Mouse (Mus musculus) lung, postnatal 25 days (tissue): ENCODE measurements around the gene Clasp2.
"Not testable (repeated sequence)": the region's sequence is repeated elsewhere in the genome, so short reads cannot be mapped to it uniquely, and the experiment has no call there.

Source experiments
- DNase-seq: peaks from one replicate; pipeline ENCODE4 v3.0.0; 2022; ENCODE audit warnings: low spot score

Clasp2 gene

GRCm38 (mm10) chr9:113755888-113756719, 14.8 kb downstream of the Clasp2 start:
- no peak for DNase-seq

DNA sequence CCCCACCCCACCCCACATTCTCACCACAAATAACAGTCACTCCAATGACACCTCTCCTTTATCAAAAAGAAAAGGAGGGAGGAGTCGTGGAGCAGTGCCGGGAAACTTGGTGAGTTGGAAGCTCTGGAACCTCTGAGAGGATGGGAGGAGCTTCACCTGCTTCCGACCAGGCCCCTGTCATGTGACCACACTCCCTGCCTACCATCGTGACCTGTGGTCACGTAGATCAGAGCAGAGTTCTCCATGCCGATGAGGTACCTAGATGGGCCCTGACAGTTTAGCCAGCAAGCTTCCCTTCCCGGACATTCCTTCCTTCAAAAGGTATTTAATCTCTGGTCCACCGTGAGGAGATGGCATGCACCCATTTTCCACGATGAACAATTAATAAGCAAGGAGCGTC, 17.2 kb downstream of the Clasp2 start:
- DNase-seq = no peak

- no peak for DNase-seq
Measured at GRCm38 (mm10) chr9:113759684-113760083, 18.4 kb downstream of the Clasp2 start.

GRCm38 (mm10) chr9:113762389-113762788, 21.1 kb downstream of the Clasp2 start:
- no peak for DNase-seq

GRCm38 (mm10) chr9:113763123-113763522, 21.9 kb downstream of the Clasp2 start:
- DNase-seq = no peak

GRCm38 (mm10) chr9:113770640-113771039, 29.4 kb downstream of the Clasp2 start:
- DNase-seq = no peak

GRCm38 (mm10) chr9:113780863-113781262, 39.6 kb downstream of the Clasp2 start:
- DNase-seq = no peak

- peak; percentile 24 for DNase-seq
Measured at GRCm38 (mm10) chr9:113782362-113783005, 41.2 kb downstream of the Clasp2 start.

GRCm38 (mm10) chr9:113783674-113784073, 42.4 kb downstream of the Clasp2 start:
- no peak for DNase-seq

DNA sequence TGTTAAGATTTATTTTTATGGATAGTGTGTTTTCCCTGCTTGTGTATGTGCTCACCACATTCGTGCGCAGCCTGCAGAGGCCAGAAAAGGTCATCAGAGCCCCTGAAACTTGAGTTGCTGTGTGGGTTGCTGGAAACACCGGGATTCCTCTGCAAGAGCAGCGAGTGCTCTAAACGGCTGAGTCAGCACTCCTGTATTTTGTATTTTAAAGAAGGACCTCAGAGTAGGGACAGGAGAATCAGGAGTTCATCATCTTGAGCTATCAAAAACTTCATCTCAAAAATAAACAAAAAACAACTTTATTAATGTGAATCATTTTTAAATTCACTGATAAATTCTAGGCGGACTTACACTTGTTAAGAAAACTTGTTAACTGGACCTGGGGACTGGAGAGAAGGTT, 48.0 kb downstream of the Clasp2 start:
- DNase-seq = not testable (repeated sequence)

- peak; percentile 75 for DNase-seq
Measured at GRCm38 (mm10) chr9:113792651-113793512, 51.6 kb downstream of the Clasp2 start.

GRCm38 (mm10) chr9:113793513-113793905, 52.2 kb downstream of the Clasp2 start:
- DNase-seq = no peak

DNA sequence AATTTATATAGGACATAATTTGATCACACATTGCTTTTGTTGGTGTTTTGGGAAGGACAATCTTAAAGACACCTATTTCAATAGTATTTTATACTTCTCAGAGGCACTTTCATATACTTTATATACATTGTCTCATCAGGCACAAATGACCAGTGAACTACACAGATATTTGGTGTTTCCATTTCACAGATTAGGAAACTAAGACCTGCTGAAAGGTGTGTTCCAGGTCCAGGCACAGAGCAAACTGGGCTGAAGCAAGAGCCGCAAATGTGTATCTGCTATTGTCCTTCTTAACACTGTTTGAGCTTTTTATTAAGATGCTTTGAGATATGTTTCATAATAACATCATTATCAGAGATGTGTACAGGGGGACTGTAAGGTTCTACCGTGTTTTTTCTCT, 52.7 kb downstream of the Clasp2 start:
- DNase-seq = no peak

DNA sequence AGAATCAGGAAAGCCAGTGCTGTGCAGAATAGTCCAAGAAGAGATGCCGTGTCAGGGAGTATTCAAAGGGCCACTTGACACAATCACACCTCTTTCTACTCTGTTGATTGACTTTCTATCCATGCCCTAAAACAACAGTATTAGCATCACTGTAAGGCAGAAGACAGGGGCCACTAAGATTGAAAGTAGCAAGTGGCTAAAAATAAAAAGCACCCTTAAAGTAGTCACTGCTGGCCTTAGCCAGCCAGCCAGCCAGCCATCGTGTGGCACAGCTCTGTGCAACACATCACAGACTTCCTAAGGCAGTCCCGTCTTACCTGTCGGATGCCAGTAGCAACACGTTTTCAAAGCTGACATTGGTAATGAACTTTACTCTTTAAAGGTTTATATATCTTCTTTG, 55.9 kb downstream of the Clasp2 start:
- DNase-seq = no peak

- no peak for DNase-seq
Measured at GRCm38 (mm10) chr9:113800671-113801070, 59.4 kb downstream of the Clasp2 start.

DNA sequence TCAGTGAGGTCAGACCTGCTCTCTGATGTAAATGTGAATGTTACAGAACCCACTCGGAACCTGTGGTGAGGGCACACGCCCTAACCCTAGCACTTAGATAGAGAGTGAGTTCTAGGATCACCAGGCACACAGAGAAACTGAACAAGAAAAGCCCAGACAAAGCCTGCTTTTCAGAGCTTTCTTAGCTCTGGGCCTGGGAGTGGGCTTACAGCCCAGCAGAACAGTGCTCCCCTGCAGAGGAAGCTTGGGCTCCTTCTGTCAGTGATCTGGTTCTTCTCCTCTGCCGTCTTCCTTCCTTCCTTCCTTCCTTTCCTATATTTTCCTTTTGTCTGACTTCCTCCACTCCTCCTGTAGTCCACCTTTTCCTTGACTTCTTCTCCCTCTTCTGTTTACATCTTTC, 61.5 kb downstream of the Clasp2 start:
- DNase-seq = no peak

DNA sequence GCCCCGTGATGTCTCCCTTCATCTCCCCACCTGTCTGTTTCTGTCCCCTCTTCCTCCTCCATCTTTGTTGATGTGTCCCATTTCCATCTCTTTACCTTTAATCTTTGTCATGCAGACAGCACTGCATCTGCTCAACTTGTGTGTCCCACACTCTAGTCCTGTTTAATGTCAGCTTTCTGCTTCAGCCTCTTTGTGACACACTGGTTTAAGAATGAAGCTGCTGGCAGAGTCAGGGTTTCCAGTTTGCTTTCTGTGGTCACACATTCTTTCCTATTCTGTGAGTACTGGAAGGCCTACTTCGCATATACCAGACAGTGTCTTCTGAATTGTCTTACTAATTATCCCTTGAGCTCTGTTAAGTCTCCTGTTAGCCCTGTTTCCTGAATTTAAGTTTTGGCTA, 62.5 kb downstream of the Clasp2 start:
- no peak for DNase-seq

DNA sequence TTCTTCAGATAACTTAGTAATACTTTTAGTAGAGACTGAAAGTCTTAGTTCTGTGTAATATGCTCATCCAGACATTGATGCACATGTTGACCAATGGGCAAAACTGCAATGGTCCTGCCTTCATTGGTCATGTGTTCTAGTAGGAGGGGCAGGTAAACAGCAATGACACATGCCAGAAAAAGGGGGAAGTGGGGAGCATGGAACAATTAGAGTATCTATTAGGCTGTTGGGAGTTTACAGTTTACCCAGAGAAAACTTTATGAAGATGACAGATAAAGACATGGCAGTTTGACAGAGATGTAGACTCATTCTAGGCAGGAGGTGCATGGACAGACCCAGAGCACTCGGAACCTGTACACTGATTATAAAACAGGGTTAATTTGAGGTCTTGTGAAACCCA, 64.1 kb downstream of the Clasp2 start:
- DNase-seq = no peak

DNA sequence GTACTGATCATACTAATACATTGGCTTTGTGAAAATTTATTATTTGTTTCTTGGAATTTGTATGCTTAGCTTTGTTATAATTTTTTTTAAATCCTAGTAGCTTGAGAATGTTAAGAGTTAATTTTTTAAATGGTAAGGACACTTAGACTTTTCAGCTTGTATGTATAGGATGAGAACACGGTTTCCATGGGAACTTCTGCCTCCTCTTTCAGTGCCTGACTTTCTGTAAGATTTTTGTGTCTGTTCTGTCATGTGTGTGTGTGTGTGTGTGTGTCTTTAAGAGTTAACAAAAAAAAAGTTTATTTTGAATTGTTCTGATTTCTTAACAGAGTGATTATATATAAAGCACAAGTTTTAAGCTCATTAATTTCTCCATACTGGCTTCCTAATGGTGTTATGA, 70.1 kb downstream of the Clasp2 start:
- DNase-seq = no peak

DNA sequence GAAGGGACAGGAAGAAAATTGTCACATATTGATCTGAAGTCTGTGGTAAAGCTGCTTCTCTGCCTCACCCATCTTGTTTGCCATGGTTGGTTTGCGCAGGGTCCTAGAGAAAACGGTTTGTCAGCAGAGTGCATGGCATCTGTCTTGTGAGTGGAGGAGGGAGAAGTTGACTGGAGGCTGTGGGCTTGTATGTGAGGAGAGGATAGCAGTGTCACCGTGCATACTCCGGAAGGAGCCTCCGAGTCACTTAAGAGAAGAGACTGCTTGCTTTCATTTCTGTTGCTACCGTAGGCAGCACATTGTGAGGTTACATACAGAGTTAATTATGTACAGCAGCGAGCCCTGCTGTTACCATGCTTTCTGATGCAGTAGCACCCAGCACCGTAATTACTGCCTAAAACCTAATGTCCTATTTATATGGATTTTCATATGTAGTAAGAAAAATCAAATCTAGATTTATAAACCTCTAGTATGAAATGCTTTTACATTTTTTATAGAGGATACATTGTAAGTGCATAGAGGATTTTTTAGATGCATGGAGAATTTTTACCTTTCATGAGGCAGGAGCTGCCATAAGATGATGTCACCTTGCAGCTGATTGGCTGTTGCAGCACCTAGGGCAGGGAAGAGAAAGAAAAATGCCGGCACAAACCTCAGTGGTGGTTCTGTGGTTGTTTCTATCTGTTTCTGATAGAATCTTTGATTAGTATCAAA, 70.8 kb downstream of the Clasp2 start:
- DNase-seq = no peak

DNA sequence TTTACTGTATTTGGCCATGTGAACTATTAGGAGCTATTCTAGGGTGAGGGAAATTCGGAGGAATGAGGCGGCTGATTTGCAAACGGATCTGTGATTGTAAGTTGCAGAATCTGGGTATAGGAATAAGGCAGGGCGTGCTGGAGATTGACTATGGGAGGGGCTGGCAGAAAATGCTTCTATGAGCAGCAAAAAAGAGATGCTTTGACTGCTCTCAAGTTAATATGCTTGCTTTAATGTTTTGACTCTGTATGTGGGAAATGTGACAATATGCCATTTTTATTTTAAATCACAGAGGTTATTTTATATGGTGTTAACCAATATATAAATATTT, 71.4 kb downstream of the Clasp2 start:
- DNase-seq = no peak

DNA sequence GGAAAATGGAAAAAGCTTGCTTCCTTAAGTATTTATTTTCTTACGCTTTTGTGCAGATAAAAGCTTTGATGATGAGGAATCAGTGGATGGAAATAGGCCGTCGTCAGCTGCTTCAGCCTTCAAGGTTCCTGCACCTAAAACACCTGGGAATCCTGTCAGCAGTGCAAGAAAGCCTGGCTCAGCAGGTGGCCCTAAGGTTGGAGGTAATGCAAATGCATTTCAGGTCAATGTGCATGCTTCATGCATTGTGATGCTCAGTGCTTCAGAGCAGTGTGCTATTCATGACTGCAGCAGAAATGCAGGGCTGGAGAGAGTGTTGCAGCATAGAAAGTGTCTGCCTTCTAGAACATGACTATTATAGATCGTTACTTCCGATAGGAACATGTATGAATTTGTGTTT, 71.8 kb downstream of the Clasp2 start:
- no peak for DNase-seq
